Mouse (Mus musculus): ENCODE results near the gene Ttc28. TPM values are rescaled to one million over a fixed set of nuclear protein-coding genes. Genes with fewer than 3 reads are reported as not detected.
A peak's percentile ranks its signal among the peaks of the same experiment; 100 is the strongest.

Ttc28 gene
- total RNA-seq, 2 experiments from 2014 or later, result 19.6 to 23.4 TPM

GRCm38 (mm10) chr5:111263370-111263769 is 383.8 kb downstream of the Ttc28 start:
- DNase-seq (ENCODE audit: low spot score in 2 of 2), result no peak

- DNase-seq (ENCODE audit: low spot score in 2 of 2), result no peak
Measured at GRCm38 (mm10) chr5:111264488-111264887, 384.9 kb downstream of the Ttc28 start.

GRCm38 (mm10) chr5:111266658-111267057 is 387.1 kb downstream of the Ttc28 start:
- DNase-seq (ENCODE audit: low spot score in 2 of 2), result no peak

GRCm38 (mm10) chr5:111267100-111267499 is 387.5 kb downstream of the Ttc28 start:
- no peak for DNase-seq (ENCODE audit: low spot score in 2 of 2)

- no peak for DNase-seq (ENCODE audit: low spot score in 2 of 2)
Measured at GRCm38 (mm10) chr5:111268852-111269251, 389.2 kb downstream of the Ttc28 start.

- peak; percentile 67 for DNase-seq (ENCODE audit: low spot score in 2 of 2)
Measured at GRCm38 (mm10) chr5:111269613-111270205, 390.1 kb downstream of the Ttc28 start.

- peak; percentile 40 to 68 for DNase-seq (ENCODE audit: low spot score in 2 of 2)
Measured at GRCm38 (mm10) chr5:111270246-111271002, 390.8 kb downstream of the Ttc28 start.

- peak; percentile 81 to 84 for DNase-seq (ENCODE audit: low spot score in 2 of 2)
Measured at GRCm38 (mm10) chr5:111273589-111273988, 394.0 kb downstream of the Ttc28 start.

GRCm38 (mm10) chr5:111274948-111275347 is 395.3 kb downstream of the Ttc28 start:
- DNase-seq (ENCODE audit: low spot score in 2 of 2), result no peak

- no peak for DNase-seq (ENCODE audit: low spot score in 2 of 2)
Measured at GRCm38 (mm10) chr5:111284420-111285175, 405.0 kb downstream of the Ttc28 start.

GRCm38 (mm10) chr5:111287571-111287970 is 408.0 kb downstream of the Ttc28 start:
- DNase-seq (ENCODE audit: low spot score in 2 of 2), result no peak

GRCm38 (mm10) chr5:111288486-111288885 is 408.9 kb downstream of the Ttc28 start:
- no peak for DNase-seq (ENCODE audit: low spot score in 2 of 2)

- peak; percentile 50 to 74 for DNase-seq (ENCODE audit: low spot score in 2 of 2)
Measured at GRCm38 (mm10) chr5:111290071-111290470, 410.5 kb downstream of the Ttc28 start.

- DNase-seq (ENCODE audit: low spot score in 2 of 2), result no peak
Measured at GRCm38 (mm10) chr5:111291639-111292038, 412.0 kb downstream of the Ttc28 start.

- DNase-seq (ENCODE audit: low spot score in 2 of 2), result no peak
Measured at GRCm38 (mm10) chr5:111297801-111298200, 418.2 kb downstream of the Ttc28 start.

GRCm38 (mm10) chr5:111298706-111299105 is 419.1 kb downstream of the Ttc28 start:
- DNase-seq (ENCODE audit: low spot score in 2 of 2), result no peak

GRCm38 (mm10) chr5:111300776-111301175 is 421.2 kb downstream of the Ttc28 start:
- no peak for DNase-seq (ENCODE audit: low spot score in 2 of 2)

GRCm38 (mm10) chr5:111301736-111302135 is 422.1 kb downstream of the Ttc28 start:
- DNase-seq (ENCODE audit: low spot score in 2 of 2), result no peak

- DNase-seq (ENCODE audit: low spot score in 2 of 2), result no peak
Measured at GRCm38 (mm10) chr5:111304730-111305129, 425.1 kb downstream of the Ttc28 start.

GRCm38 (mm10) chr5:111310185-111310584 is 430.6 kb downstream of the Ttc28 start:
- DNase-seq (ENCODE audit: low spot score in 2 of 2), result no peak

- DNase-seq (ENCODE audit: low spot score in 2 of 2), result no peak
Measured at GRCm38 (mm10) chr5:111313833-111314232, 434.2 kb downstream of the Ttc28 start.

- no peak for DNase-seq (ENCODE audit: low spot score in 2 of 2)
Measured at GRCm38 (mm10) chr5:111315061-111315460, 435.5 kb downstream of the Ttc28 start.
